Comparison of ENCODE assay signal across 8 mouse cellular contexts in genomic region chr6:136497744-136498143, GRCm38 (mm10). TPM values are rescaled to one million over a fixed set of nuclear protein-coding genes. Genes with fewer than 3 reads are reported as not detected.
A peak's percentile ranks its signal among the peaks of the same experiment; 100 is the strongest.
DNase-seq lines count a peak whose midpoint lies in the region; ATAC-seq and TF ChIP-seq lines count a peak whose summit lies in the region.

No protein-coding gene starts in this region.

- ATAC-seq in hindbrain, embryonic 14.5 days (ENCODE audit: low FRiP score), result no peak
- ATAC-seq in G1E (ENCODE audit: extremely low read depth, insufficient number of reproducible peaks, low FRiP score, poor library complexity, severe bottlenecking), result peak; percentile 82
- peak; percentile 46; the same call in 1 of the 2 replicates for ATAC-seq in liver, embryonic 12.5 days
- no peak for ATAC-seq in hindbrain, embryonic 12.5 days (ENCODE audit: low FRiP score)

- 0 out of 2 replicates have a peak, but pooled peaks cover 2% of the 10 kb centered on the region for H3K9me3 ChIP-seq in hindbrain, embryonic 10.5 days
- no peaks in the 10 kb centered on the region for H3K9me3 ChIP-seq in hindbrain, embryonic 14.5 days (ENCODE audit: control insufficient read depth, low read length)
- H3K9me3 ChIP-seq in G1E (replicated peaks), result no peaks in the 10 kb centered on the region
- H3K9me3 ChIP-seq in liver, embryonic 12.5 days (replicated peaks), result no peaks in the 10 kb centered on the region
- H3K9me3 ChIP-seq in hindbrain, embryonic 12.5 days (replicated peaks), result no peaks in the 10 kb centered on the region

- DNase-seq in hindbrain, embryonic 10.5 days (ENCODE audit: low spot score), result no peak
- DNase-seq in hindbrain, embryonic 14.5 days (ENCODE audit: low spot score), result no peak
- DNase-seq in G1E (ENCODE audit: low spot score), result peak; percentile 31
- peak; percentile 48 to 64 for DNase-seq in spleen, postnatal 14 days (ENCODE audit: low spot score in 2 of 2)
- no peak for DNase-seq in gastrocnemius, adult 2 months
- no peak for DNase-seq in layer of hippocampus, postnatal 14 days (ENCODE audit: low spot score in 2 of 2)

- H3K4me2 ChIP-seq in hindbrain, embryonic 14.5 days (replicated peaks), result no peak overlapping the region
- no peak overlapping the region for H3K4me2 ChIP-seq in liver, embryonic 12.5 days
- H3K4me2 ChIP-seq in hindbrain, embryonic 12.5 days (replicated peaks), result no peak overlapping the region

- WGBS in hindbrain, embryonic 10.5 days, result 65% methylated on average over 5 of the region's 5 CpGs
- 54% methylated on average over 5 of the region's 5 CpGs for WGBS in hindbrain, embryonic 14.5 days
- 40% methylated on average over 5 of the region's 5 CpGs for WGBS in liver, embryonic 12.5 days (ENCODE audit: insufficient replicate concordance)
- WGBS in hindbrain, embryonic 12.5 days, result 60% methylated on average over 5 of the region's 5 CpGs

- no peaks in the 10 kb centered on the region for H3K36me3 ChIP-seq in hindbrain, embryonic 10.5 days
- no peaks in the 10 kb centered on the region for H3K36me3 ChIP-seq in hindbrain, embryonic 14.5 days (replicated peaks; ENCODE audit: control insufficient read depth, insufficient read depth)
- no peaks in the 10 kb centered on the region for H3K36me3 ChIP-seq in G1E (replicated peaks)
- no peaks in the 10 kb centered on the region for H3K36me3 ChIP-seq in liver, embryonic 12.5 days
- no peaks in the 10 kb centered on the region for H3K36me3 ChIP-seq in hindbrain, embryonic 12.5 days

- H3K27me3 ChIP-seq in hindbrain, embryonic 10.5 days (ENCODE audit: insufficient read depth, poor library complexity, severe bottlenecking), result no peaks in the 10 kb centered on the region
- no peaks in the 10 kb centered on the region for H3K27me3 ChIP-seq in hindbrain, embryonic 14.5 days (ENCODE audit: control insufficient read depth, insufficient read depth, low read length)
- H3K27me3 ChIP-seq in G1E (ENCODE audit: insufficient read depth, low read length), result no peaks in the 10 kb centered on the region
- no peaks in the 10 kb centered on the region for H3K27me3 ChIP-seq in liver, embryonic 12.5 days (replicated peaks)
- no peaks in the 10 kb centered on the region for H3K27me3 ChIP-seq in hindbrain, embryonic 12.5 days

- no peak for TF ChIP-seq CTCF in G1E (IDR thresholded peaks at IDR 0.05; ENCODE audit: low read depth, low read length)
- TF ChIP-seq CTCF in gastrocnemius, adult 2 months (IDR thresholded peaks at IDR 0.05), result no peak

- H3K4me3 ChIP-seq in hindbrain, embryonic 10.5 days, result no peak overlapping the region
- no peak overlapping the region for H3K4me3 ChIP-seq in hindbrain, embryonic 14.5 days (replicated peaks; ENCODE audit: low read length)
- peak overlapping the region; percentile 37; the same call in 1 of the 2 replicates for H3K4me3 ChIP-seq in G1E (ENCODE audit: low read depth, low read length)
- no peak overlapping the region for H3K4me3 ChIP-seq in liver, embryonic 12.5 days
- no peak overlapping the region for H3K4me3 ChIP-seq in gastrocnemius, adult 2 months
- no peak overlapping the region for H3K4me3 ChIP-seq in hindbrain, embryonic 12.5 days

- intact Hi-C loops in gastrocnemius, adult 2 months (cut with DNase I), result no loop called here

- no peak overlapping the region for H3K9ac ChIP-seq in hindbrain, embryonic 14.5 days
- no peak overlapping the region for H3K9ac ChIP-seq in liver, embryonic 12.5 days
- no peak overlapping the region for H3K9ac ChIP-seq in hindbrain, embryonic 12.5 days

- peaks cover 11% of the 10 kb centered on the region for H3K4me1 ChIP-seq in hindbrain, embryonic 10.5 days (replicated peaks)
- no peaks in the 10 kb centered on the region for H3K4me1 ChIP-seq in hindbrain, embryonic 14.5 days (replicated peaks; ENCODE audit: control insufficient read depth, insufficient read depth, low read length)
- H3K4me1 ChIP-seq in G1E (ENCODE audit: insufficient read depth, low read depth, low read length), result peaks cover 40% of the 10 kb centered on the region
- peaks cover 6% of the 10 kb centered on the region for H3K4me1 ChIP-seq in liver, embryonic 12.5 days
- no peaks in the 10 kb centered on the region for H3K4me1 ChIP-seq in hindbrain, embryonic 12.5 days

- H3K27ac ChIP-seq in hindbrain, embryonic 10.5 days, result 0 out of 2 replicates have a peak overlapping the region, but pooled peaks have one; percentile 29
- no peak overlapping the region for H3K27ac ChIP-seq in hindbrain, embryonic 14.5 days
- no peak overlapping the region for H3K27ac ChIP-seq in liver, embryonic 12.5 days
- no peak overlapping the region for H3K27ac ChIP-seq in gastrocnemius, adult 2 months
- no peak overlapping the region for H3K27ac ChIP-seq in hindbrain, embryonic 12.5 days

RNA-seq across cellular contexts. Expression of gene Atf7ip, which starts 8.2 kb away (rescaled TPM):
- 41.8 and 47.2 TPM in 2 replicates for polyA plus RNA-seq in hindbrain, embryonic 10.5 days (2016; fragmentation: Nextera tagmentation; extraction: Ambion mirVana)
- 42.8 and 49.7 TPM in 2 replicates for polyA plus RNA-seq in hindbrain, embryonic 14.5 days (2014; fragmentation: Nextera tagmentation; extraction: Ambion mirVana)
- total RNA-seq in G1E (2014; fragmentation: Nextera tagmentation), result 192 and 235 TPM in 2 replicates
- total RNA-seq in G1E (2017), result 22.9 and 34.6 TPM in 2 replicates
- polyA plus RNA-seq in G1E (2012), result 22.0 and 24.2 TPM in 2 replicates
- 23.2 and 24.8 TPM in 2 replicates for polyA plus RNA-seq in liver, embryonic 12.5 days (2016; fragmentation: Nextera tagmentation; extraction: Ambion mirVana)
- total RNA-seq in gastrocnemius, adult 2 months (2021), result 10 to 100 TPM; 43.4 to 46.9 TPM
- 100 to 1,000 TPM; 108 to 121 TPM for total RNA-seq in layer of hippocampus, postnatal 14 days (2021)
- polyA plus RNA-seq in hindbrain, embryonic 12.5 days (2016; fragmentation: Nextera tagmentation; extraction: Ambion mirVana), result 63.8 and 77.2 TPM in 2 replicates

Comparison
In these comparisons a context has a peak if more than half of its experiments do, and no peak if none do; other contexts are left out.
1. DNase-seq: peak in G1E (single experiment) and spleen, postnatal 14 days (2 of 2); none in hindbrain, embryonic 10.5 days (single experiment), hindbrain, embryonic 14.5 days (single experiment), gastrocnemius, adult 2 months (single experiment) and layer of hippocampus, postnatal 14 days (0 of 2).
2. ATAC-seq: peak in G1E (single experiment) and liver, embryonic 12.5 days (single experiment); none in hindbrain, embryonic 14.5 days (single experiment) and hindbrain, embryonic 12.5 days (single experiment).